Mouse (Mus musculus) hindbrain, embryonic 11.5 days (tissue): Measurements from ENCODE around the gene Omp. TPM values are rescaled to one million over a fixed set of nuclear protein-coding genes. Genes with fewer than 3 reads are reported as not detected.
A peak's percentile ranks its signal among the peaks of the same experiment; 100 is the strongest.

Experiments used
- ATAC-seq: fragments of 200-750 bp; cut with Nextera tagmentation; 2 replicates; pipeline ENCODE4 v1.8.0; 2017; ENCODE audit warnings: mild to moderate bottlenecking, moderate TSS enrichment, moderate library complexity; ENCODE audit not compliant: low FRiP score
- DNase-seq: peaks from one replicate; pipeline ENCODE4 v3.0.0-alpha.2; 2015; ENCODE audit warnings: low spot score
- H3K27ac ChIP-seq: fragments of 300-500 bp; sonication (generic); 2 replicates; pipeline ENCODE4 v1.5.1; 2014; ENCODE audit warnings: mild to moderate bottlenecking, low read depth, low read length
- H3K27me3 ChIP-seq: fragments of 300-500 bp; sonication (generic); 2 replicates; pipeline ENCODE4 v1.6.1; 2014; ENCODE audit warnings: mild to moderate bottlenecking, low read length, moderate library complexity, mixed read lengths; ENCODE audit not compliant: control insufficient read depth, insufficient read depth
- H3K36me3 ChIP-seq: fragments of 300-500 bp; sonication (generic); 2 replicates; pipeline ENCODE4 v1.6.1; 2014; ENCODE audit warnings: mild to moderate bottlenecking, low read length, moderate library complexity, mixed read lengths; ENCODE audit not compliant: control insufficient read depth, insufficient read depth
- H3K4me1 ChIP-seq: fragments of 300-500 bp; sonication (generic); replicated peaks from 2 replicates; pipeline ENCODE4 v1.6.1; 2014; ENCODE audit warnings: low read length, mixed read lengths; ENCODE audit not compliant: control insufficient read depth, insufficient read depth
- H3K4me2 ChIP-seq: fragments of 300-500 bp; sonication (generic); replicated peaks from 2 replicates; pipeline ENCODE4 v1.6.1; 2014; ENCODE audit warnings: mild to moderate bottlenecking, low read depth, low read length
- H3K4me3 ChIP-seq: fragments of 300-500 bp; sonication (generic); 2 replicates; pipeline ENCODE4 v1.5.1; 2014; ENCODE audit warnings: low read depth, low read length
- H3K9ac ChIP-seq: fragments of 300-500 bp; sonication (generic); 2 replicates; pipeline ENCODE4 v1.6.1; 2014; ENCODE audit warnings: low read depth, low read length
- H3K9me3 ChIP-seq: fragments of 300-500 bp; sonication (generic); 2 replicates; pipeline ENCODE4 v1.6.1; 2016; ENCODE audit warnings: low read length; ENCODE audit not compliant: control insufficient read depth
- WGBS: fragments of 180-500 bp; shearing (Covaris S2); extraction: QIAGEN DNeasy Blood & Tissue Kit; methylation state at CpG from one replicate; pipeline ENCODE4 v1.1.7; 2014; 5-methylcytosine and 5-hydroxymethylcytosine counted together
- polyA plus RNA-seq: library from polyadenylated mRNA; unstranded; fragments of >200 nt; fragmentation: Nextera tagmentation; extraction: Ambion mirVana; gene quantifications from 2 replicates; pipeline ENCODE4 v1.2.1, GENCODE M21; 2014

Gene Omp
- polyA plus RNA-seq, 1 experiment from 2014 or later, result 0.25 TPM

GRCm38 (mm10) chr7:98160041-98160740, 14.9 kb upstream of the Omp start:
- DNase-seq (no peak), ATAC-seq (no peak)
- Histone ChIP-seq H3K9ac (no peak overlapping the region), H3K4me2 (no peak overlapping the region), H3K36me3 (no peaks in the 10 kb centered on the region), H3K9me3 (no peaks in the 10 kb centered on the region), H3K4me3 (no peak overlapping the region), H3K27me3 (no peaks in the 10 kb centered on the region), H3K27ac (no peak overlapping the region), H3K4me1 (peaks cover 3% of the 10 kb centered on the region; the same call in 1 of the 2 replicates)
- WGBS, result 62% methylated on average over 8 of the region's 8 CpGs

- H3K9me3 ChIP-seq, result no peaks in the 10 kb centered on the region
- H3K9ac ChIP-seq, result no peak overlapping the region
- no peak overlapping the region for H3K4me3 ChIP-seq
- no peaks in the 10 kb centered on the region for H3K27me3 ChIP-seq
- no peaks in the 10 kb centered on the region for H3K4me1 ChIP-seq
- DNase-seq, result no peak
- 56% methylated on average over 8 of the region's 8 CpGs for WGBS
- no peak overlapping the region for H3K27ac ChIP-seq
- no peak for ATAC-seq
- no peak overlapping the region for H3K4me2 ChIP-seq
- no peaks in the 10 kb centered on the region for H3K36me3 ChIP-seq
Measured at GRCm38 (mm10) chr7:98158481-98158880, 13.2 kb upstream of the Omp start.

- Histone ChIP-seq H3K4me1 (no peaks in the 10 kb centered on the region), H3K9ac (no peak overlapping the region)
Measured at GRCm38 (mm10) chr7:98157636-98158332, 12.5 kb upstream of the Omp start.

GRCm38 (mm10) chr7:98156280-98156665, 11.0 kb upstream of the Omp start:
- no peaks in the 10 kb centered on the region for H3K36me3 ChIP-seq
- H3K4me3 ChIP-seq, result no peak overlapping the region
- ATAC-seq, result no peak
- no peak overlapping the region for H3K9ac ChIP-seq
- H3K4me2 ChIP-seq, result no peak overlapping the region
- H3K4me1 ChIP-seq, result no peaks in the 10 kb centered on the region
- DNase-seq, result no peak
- H3K27ac ChIP-seq, result no peak overlapping the region
- WGBS, result 65% methylated on average over 2 of the region's 3 CpGs
- H3K9me3 ChIP-seq, result no peaks in the 10 kb centered on the region
- H3K27me3 ChIP-seq, result no peaks in the 10 kb centered on the region

More at GRCm38 (mm10) chr7:98157636-98158332, 12.5 kb upstream of the Omp start:
- no peak for DNase-seq
- no peaks in the 10 kb centered on the region for H3K9me3 ChIP-seq
- H3K27ac ChIP-seq, result no peak overlapping the region
- H3K36me3 ChIP-seq, result no peaks in the 10 kb centered on the region
- no peak overlapping the region for H3K4me2 ChIP-seq
- no peak overlapping the region for H3K4me3 ChIP-seq
- H3K27me3 ChIP-seq, result no peaks in the 10 kb centered on the region
- no peak for ATAC-seq
- WGBS, result 58% methylated on average over 5 of the region's 5 CpGs

GRCm38 (mm10) chr7:98155546-98156279, 10.4 kb upstream of the Omp start:
- ATAC-seq, result peak; percentile 36; the same call in 1 of the 2 replicates

GRCm38 (mm10) chr7:98153892-98154291, 8.6 kb upstream of the Omp start:
- ATAC-seq (no peak), DNase-seq (no peak)
- Histone ChIP-seq H3K27ac (no peak overlapping the region), H3K9me3 (no peaks in the 10 kb centered on the region), H3K36me3 (no peaks in the 10 kb centered on the region), H3K9ac (no peak overlapping the region), H3K4me3 (no peak overlapping the region), H3K4me1 (no peaks in the 10 kb centered on the region; the same call in 1 of the 2 replicates), H3K27me3 (no peaks in the 10 kb centered on the region), H3K4me2 (no peak overlapping the region)
- 72% methylated on average over 5 of the region's 5 CpGs for WGBS

More at GRCm38 (mm10) chr7:98155546-98156279, 10.4 kb upstream of the Omp start:
- Histone ChIP-seq H3K4me1 (no peaks in the 10 kb centered on the region), H3K27me3 (no peaks in the 10 kb centered on the region), H3K27ac (no peak overlapping the region), H3K36me3 (no peaks in the 10 kb centered on the region), H3K9ac (no peak overlapping the region), H3K4me3 (no peak overlapping the region), H3K9me3 (no peaks in the 10 kb centered on the region), H3K4me2 (no peak overlapping the region)
- WGBS, result 36% methylated on average over 7 of the region's 8 CpGs
- peak; percentile 70 for DNase-seq

- 38% methylated on average over 3 of the region's 3 CpGs for WGBS
Measured at GRCm38 (mm10) chr7:98153345-98153744, 8.0 kb upstream of the Omp start.

GRCm38 (mm10) chr7:98152400-98152799, 7.1 kb upstream of the Omp start:
- H3K27me3 ChIP-seq, result no peaks in the 10 kb centered on the region
- H3K36me3 ChIP-seq, result no peaks in the 10 kb centered on the region
- ATAC-seq (no peak), DNase-seq (no peak)
- no peak overlapping the region for H3K27ac ChIP-seq
- H3K4me2 ChIP-seq, result no peak overlapping the region
- H3K4me1 ChIP-seq, result no peaks in the 10 kb centered on the region; the same call in 1 of the 2 replicates
- no peak overlapping the region for H3K9ac ChIP-seq
- H3K9me3 ChIP-seq, result no peaks in the 10 kb centered on the region
- no peak overlapping the region for H3K4me3 ChIP-seq
- 60% methylated on average over 8 of the region's 8 CpGs for WGBS

More at GRCm38 (mm10) chr7:98153345-98153744, 8.0 kb upstream of the Omp start:
- ATAC-seq, result no peak
- no peak for DNase-seq
- Histone ChIP-seq H3K9me3 (no peaks in the 10 kb centered on the region), H3K36me3 (no peaks in the 10 kb centered on the region), H3K27me3 (no peaks in the 10 kb centered on the region), H3K4me2 (no peak overlapping the region), H3K9ac (no peak overlapping the region), H3K4me1 (no peaks in the 10 kb centered on the region; the same call in 1 of the 2 replicates), H3K4me3 (no peak overlapping the region), H3K27ac (no peak overlapping the region)
